Mouse (Mus musculus) B cell, adult 2 months (primary cell): ENCODE measurements around the gene Il12b.
"Not testable (repeated sequence)": the region's sequence is repeated elsewhere in the genome, so short reads cannot be mapped to it uniquely, and the experiment has no call there.

Experiments
- DNase-seq, 2 experiments: peaks; one replicate each; pipeline ENCODE4 v3.0.0; 2022

Il12b gene

DNA sequence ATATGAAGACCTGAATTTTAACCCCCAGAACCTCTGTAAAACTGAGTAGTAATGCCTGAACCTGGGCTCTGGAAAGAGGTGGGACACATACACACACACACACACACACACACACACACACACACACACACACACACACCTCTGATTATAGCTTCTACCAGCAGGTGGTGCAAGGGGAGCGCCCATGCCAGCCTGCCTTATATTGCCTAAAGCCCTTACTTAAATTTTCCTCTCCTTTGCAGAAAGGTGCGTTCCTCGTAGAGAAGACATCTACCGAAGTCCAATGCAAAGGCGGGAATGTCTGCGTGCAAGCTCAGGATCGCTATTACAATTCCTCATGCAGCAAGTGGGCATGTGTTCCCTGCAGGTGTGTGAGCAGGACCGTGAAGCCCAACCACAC, 12.4 kb downstream of the Il12b start:
- DNase-seq = peak; percentile 49 to 55

DNA sequence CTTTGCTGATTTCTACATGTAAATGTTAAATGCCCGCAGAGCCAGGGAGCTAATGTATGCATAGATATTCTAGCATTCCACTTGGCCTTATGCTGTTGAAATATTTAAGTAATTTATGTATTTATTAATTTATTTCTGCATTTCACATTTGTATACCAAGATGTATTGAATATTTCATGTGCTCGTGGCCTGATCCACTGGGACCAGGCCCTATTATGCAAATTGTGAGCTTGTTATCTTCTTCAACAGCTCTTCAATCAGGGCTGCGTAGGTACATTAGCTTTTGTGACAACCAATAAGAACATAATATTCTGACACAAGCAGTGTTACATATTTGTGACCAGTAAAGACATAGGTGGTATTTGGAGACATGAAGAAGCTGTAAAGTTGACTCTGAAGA, 13.5 kb downstream of the Il12b start:
- no peak for DNase-seq

- no peak for DNase-seq
These were observed 14.7 kb downstream of the Il12b start for GRCm38 (mm10) chr11:44414605-44415004.

DNA sequence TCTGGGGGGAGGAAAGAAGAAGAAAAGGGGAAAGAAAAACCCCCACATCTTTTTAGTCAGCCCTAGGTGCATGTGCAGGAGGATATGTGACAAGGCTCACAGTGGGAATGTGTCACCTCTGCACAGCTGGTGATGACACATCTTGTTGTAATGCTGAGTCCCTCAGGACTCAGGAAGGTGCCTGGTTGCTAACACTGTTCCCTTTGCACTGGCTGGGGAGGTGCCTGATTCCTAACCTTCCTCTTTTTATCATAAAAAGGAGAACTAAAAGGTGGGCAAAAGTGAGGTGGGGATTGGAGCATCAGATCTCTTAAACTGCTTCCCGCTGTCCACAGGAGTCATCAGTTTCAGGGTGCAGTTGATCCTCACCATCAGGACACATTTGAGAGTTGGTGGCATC, 17.5 kb downstream of the Il12b start:
- DNase-seq = peak in 1 of 2 experiments; percentile 8

GRCm38 (mm10) chr11:44422337-44423111, 22.7 kb downstream of the Il12b start:
- no peak for DNase-seq

DNA sequence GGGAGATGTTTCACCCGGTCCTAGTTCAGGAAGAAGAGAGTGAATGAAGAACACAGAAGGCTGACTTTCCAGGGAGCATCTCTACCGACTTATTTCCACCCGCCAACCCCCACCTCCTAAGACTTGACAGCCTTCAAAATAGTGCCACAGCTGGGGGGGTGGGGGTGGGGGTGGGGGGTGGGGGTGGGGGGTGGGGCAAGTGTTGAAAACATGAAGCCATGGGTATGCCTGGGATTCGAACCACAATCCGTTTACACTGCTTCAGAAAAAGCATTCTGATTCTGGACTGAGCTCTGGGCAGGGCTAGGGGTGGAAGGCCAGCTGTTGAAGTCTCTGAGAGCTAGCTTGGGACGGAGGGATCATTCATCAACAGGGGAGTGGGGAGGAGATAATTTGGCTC, 23.4 kb downstream of the Il12b start:
- DNase-seq = no peak

DNA sequence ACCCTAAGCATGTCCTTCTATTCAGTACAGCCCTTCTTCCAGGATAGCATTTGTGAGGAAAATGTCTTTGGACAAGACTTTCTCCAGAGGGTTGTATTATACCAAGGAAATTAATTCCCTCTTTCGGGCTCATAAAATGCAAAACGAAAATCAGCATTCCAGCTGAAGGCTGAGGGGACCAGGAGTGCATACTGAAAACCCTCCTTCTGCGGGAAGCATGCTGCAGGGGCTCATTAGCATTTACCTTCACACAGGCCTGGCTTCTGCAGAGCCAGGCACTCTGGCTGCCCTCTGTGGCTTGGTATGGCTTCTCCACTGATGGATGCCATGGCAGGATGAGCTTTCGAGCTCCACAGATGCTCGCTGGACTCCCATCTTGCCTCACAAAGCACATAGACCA, 24.1 kb downstream of the Il12b start:
- DNase-seq = no peak

DNA sequence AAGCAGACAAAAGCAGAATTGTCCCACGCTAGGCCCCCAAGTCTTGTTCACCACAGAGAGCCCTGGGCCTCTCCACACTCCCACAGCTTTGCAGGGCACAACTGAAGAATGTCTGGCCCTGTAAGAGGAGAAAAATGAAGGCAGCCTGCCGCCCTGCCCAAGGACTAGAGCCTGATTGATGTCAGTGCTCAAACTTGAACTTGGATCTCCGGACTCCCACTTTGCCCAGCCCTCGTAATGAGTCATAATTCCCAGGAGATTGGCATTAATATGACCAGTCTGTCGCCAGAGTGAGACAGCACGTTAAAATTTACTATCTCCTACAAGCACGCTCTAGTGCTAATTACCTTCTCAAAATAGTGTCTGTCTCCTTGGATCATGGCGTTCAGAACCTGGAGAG, 25.1 kb downstream of the Il12b start:
- no peak for DNase-seq

DNA sequence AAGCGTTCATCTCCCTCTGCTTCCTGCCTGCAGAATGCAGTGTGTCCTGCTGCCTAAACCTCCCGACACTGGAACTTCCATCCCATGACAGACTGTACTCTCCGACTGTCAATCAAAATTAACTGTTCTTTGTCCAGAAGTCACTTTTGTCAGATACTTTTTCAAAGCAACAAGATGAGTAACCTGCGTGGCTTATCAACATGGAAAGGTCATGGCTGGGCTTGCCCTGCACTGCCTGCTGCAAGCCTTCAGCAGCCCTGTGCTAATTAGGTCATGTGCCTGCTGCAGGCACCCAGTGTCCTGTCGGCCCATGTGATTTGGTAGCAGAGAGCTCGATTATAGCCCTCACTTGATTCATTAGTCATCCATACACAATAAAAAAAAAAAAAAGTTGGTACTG, 25.8 kb downstream of the Il12b start:
- no peak for DNase-seq

- no peak for DNase-seq
These were observed 28.1 kb downstream of the Il12b start for GRCm38 (mm10) chr11:44427951-44428350.

DNA sequence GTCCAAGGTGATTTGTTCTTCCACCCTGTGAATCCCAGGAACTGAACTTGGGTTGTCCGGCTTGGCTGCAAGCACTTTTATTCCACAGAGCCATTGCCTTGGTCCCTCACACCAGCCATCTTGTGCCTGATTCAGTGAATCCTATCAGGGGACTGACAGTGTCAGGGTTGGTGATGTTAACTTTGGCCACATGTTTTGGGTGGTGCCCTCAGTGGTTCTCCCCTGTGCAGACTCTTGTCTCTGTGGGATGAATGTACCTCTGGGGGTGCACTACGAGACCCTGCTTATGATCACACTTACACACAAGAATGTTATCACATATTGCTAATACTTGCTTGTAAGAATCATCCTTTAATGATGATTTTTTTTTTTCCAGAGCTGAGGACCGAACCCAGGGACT, 30.2 kb downstream of the Il12b start:
- no peak for DNase-seq

DNA sequence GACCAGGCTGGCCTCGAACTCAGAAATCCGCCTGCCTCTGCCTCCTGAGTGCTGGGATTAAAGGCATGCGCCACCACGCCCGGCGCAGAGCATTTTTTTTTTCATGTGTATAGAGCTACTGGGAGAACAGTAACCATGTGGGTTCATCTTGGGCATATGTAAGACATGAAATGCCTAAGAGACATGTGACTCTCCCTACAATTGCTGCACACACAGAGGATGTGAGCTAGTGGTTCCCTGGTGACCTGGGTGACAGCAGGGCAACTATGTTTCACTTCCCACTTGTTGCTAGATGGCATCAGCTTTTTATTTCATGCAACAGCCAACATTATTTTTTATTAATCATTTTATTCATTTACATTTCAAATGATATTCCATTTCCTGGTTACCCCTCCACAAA, 37.9 kb downstream of the Il12b start:
- DNase-seq = peak; percentile 15 to 20

GRCm38 (mm10) chr11:44451046-44451445, 51.2 kb downstream of the Il12b start:
- no peak for DNase-seq

DNA sequence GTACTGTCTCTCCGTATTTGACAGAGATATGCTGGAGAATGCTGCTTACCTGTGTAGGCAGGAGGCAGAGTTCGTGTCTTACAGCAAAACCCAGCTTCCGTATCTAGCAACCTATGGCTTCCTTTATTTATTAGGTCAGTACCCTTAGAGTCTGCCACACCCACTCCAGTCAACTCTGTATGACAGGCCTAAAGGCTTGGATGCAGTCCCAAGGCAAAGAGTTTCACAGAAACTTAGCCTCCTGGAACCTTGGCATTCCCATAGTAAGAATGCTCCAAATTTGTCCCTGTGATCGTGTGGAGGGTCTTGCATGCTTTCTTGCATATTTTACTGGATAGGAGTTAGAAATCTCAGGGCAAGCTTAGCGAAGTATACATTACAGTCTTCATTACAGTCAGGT, 52.2 kb downstream of the Il12b start:
- not testable (repeated sequence) for DNase-seq

DNA sequence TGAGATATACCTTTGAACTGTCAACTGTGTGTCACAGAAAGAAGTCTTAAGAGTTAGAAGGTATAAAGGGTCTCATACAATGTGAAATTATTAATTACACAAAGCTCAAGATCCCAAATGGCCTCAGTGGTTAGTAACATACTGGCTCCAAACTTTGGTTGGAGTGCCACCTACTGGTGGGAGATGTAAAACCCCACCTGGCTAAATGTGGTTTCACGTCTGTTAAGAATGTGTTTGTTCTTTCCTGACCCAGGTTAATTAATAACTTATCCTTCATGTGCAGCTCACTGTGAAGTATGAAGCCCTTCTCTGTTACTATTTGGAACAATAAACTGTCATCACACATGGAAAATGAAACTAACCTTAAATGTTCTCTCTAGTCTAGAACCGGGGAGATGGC, 53.6 kb downstream of the Il12b start:
- peak; percentile 78 to 81 for DNase-seq

DNA sequence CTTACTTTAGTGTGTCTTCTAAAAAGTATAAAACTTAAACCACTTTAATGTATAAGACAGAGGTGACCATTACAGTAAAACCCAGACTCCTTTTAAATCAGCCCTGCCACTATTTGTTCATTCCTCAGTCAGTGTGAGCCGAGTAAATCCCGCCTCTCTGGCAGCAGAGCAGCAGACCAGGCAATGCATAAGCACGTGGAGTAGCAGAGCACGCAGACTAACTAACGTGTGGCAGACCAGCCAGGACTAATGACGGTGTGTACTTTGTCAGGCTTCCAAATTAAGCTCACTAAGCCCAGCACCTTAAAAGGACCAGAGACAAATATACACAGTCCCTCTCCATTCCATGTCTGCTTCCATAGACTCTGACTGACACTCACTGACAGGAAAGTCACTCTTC, 61.6 kb downstream of the Il12b start:
- DNase-seq = no peak
